Mouse (Mus musculus) testis, adult 2 months (tissue): ENCODE data around the gene Ddx3x.

Experiments
- CTCF ChIP-seq: fragments of 200-500 bp; IDR thresholded peaks from 2 replicates; pipeline ENCODE4 v1.5.1; 2012; ENCODE audit warnings: low read depth, mild to moderate bottlenecking, inconsistent platforms, low read length, moderate library complexity; ENCODE audit not compliant: control insufficient read depth, insufficient read depth, insufficient replicate concordance
- POLR2A ChIP-seq: fragments of 200-500 bp; IDR thresholded peaks from 2 replicates; pipeline ENCODE4 v1.6.1; 2012; ENCODE audit warnings: low read depth, mild to moderate bottlenecking, inconsistent platforms, low read length, moderate library complexity; ENCODE audit not compliant: control insufficient read depth

DNA sequence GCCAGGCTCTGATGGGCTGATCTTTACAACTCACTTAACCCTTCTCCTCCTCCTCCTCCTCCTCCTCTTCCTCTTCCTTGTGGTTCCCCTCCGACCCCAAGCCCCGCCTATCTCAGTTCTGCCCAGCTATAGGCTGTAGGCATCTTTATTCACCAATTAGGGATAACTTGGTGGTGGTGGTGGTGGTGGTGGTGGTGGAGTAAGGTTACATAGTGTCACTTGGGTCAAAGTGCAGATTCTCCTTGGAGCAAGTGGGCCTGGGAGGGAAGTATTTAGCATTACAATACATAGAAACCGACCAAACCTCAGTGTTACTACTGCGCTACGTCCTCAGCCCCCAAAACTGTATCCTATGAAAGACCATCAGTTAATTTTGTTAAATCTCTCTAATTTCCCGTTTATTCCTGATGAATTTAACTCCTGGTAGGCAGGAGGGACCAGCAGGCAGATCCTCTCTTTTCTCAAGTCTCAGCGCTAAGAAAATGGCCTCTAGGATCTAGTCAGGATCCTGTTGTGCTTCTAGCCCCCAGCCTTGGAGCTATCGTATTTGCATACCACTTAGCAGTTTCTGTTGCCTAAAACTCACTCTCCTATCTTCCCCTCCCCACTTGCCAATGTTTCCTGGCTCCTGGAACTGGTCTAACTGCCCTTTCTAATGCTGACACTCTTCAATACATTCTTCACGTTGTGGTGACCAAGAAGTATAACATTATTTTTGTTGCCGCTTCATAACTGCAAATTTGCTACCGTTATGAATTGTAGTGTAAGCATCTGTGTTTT lies 39.9 kb upstream of the Ddx3x start:
- no peak for TF ChIP-seq POLR2A
- TF ChIP-seq CTCF = no peak
